Mouse (Mus musculus): ENCODE results near the gene Il1f6. TPM values are rescaled to one million over a fixed set of nuclear protein-coding genes. Genes with fewer than 3 reads are reported as not detected.
A peak's percentile ranks its signal among the peaks of the same experiment; 100 is the strongest.
"Not testable (repeated sequence)": the region's sequence is repeated elsewhere in the genome, so short reads cannot be mapped to it uniquely, and the experiment has no call there.

Il1f6 gene
- polyA plus RNA-seq (2015; fragmentation: Nextera tagmentation; extraction: Ambion mirVana): 0.36 and 0.40 TPM in 2 replicates

GRCm38 (mm10) chr2:24215118-24215517, at the start of gene Il1f6:
TSS of gene Il1f6 (plus strand) at chr2:24215418.
- 0 out of 2 replicates have a peak, but pooled peaks have one; percentile 39 for ATAC-seq (ENCODE audit: low FRiP score, low TSS enrichment)
- WGBS: 56% methylated on average over 2 of the region's 2 CpGs
- H3K9ac ChIP-seq (replicated peaks; ENCODE audit: low read length): no peak within 1 kb of the TSS

GRCm38 (mm10) chr2:24181683-24182331, 33.4 kb upstream of the Il1f6 start:
- not testable (repeated sequence) for H3K9ac ChIP-seq (replicated peaks; ENCODE audit: low read length); H3K4me1 ChIP-seq (ENCODE audit: insufficient read depth, low read length); H3K36me3 ChIP-seq (ENCODE audit: insufficient read depth, low read length); H3K27ac ChIP-seq (ENCODE audit: low read length); H3K4me3 ChIP-seq (ENCODE audit: low read length); H3K27me3 ChIP-seq (ENCODE audit: insufficient read depth, low read length); H3K9me3 ChIP-seq (ENCODE audit: low read length)
- WGBS: 13% methylated on average over 14 of the region's 14 CpGs
- peak; percentile 71; the same call in 1 of the 2 replicates for ATAC-seq (ENCODE audit: low FRiP score, low TSS enrichment)
- H3K4me2 ChIP-seq (replicated peaks; ENCODE audit: low read depth, low read length): peak overlapping the region; percentile 30; the same call in 1 of the 2 replicates

More at GRCm38 (mm10) chr2:24215118-24215517, at the start of gene Il1f6:
- H3K27me3 ChIP-seq (ENCODE audit: insufficient read depth, low read length): no peaks in the 10 kb centered on the region
- no peak within 1 kb of the TSS for H3K27ac ChIP-seq (ENCODE audit: low read length)
- H3K4me3 ChIP-seq (ENCODE audit: low read length): no peak within 1 kb of the TSS
- no peaks in the 10 kb centered on the region for H3K4me1 ChIP-seq (ENCODE audit: insufficient read depth, low read length)
- H3K36me3 ChIP-seq (ENCODE audit: insufficient read depth, low read length): no peaks in the 10 kb centered on the region
- H3K4me2 ChIP-seq (replicated peaks; ENCODE audit: low read depth, low read length): no peak within 1 kb of the TSS
- H3K9me3 ChIP-seq (ENCODE audit: low read length): no peaks in the 10 kb centered on the region

DNA sequence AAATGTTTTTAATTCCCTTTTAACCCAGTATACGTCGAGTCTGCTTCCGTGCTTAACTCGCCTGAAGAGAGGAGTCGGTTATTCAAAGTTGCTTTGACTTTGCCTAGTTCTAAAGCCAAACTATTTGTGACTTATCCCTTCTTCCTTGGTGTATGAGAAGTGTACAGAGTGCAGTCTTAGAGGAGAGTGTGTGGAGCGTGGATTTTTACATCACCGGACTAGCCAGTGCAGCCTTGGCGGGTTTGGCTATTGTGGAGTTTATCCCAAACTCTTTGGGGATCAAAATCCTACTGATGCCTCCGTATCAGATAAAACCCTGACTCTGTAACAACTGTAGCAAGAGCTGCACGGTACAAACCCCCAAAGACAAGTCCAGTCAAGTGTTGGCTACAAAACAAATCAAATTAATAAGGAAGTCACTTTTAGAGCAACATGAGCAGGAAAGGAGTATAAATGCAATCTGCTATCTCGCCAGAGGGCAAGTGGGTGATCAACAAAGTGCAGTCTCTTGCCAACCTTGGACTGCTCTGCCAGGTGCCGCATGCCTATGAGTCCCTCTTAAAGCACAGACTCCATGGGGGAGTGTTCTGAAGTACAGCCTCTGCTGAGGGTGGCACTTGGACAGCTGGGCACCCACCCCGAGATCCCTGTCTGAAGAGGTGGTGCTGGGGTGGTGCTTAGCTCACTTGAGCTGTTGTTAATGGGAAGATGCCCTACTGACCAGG, 32.6 kb upstream of the Il1f6 start:
- H3K36me3 ChIP-seq (ENCODE audit: insufficient read depth, low read length); H3K9ac ChIP-seq (replicated peaks; ENCODE audit: low read length); H3K9me3 ChIP-seq (ENCODE audit: low read length); H3K27me3 ChIP-seq (ENCODE audit: insufficient read depth, low read length); ATAC-seq (ENCODE audit: low FRiP score, low TSS enrichment); H3K27ac ChIP-seq (ENCODE audit: low read length); H3K4me3 ChIP-seq (ENCODE audit: low read length); H3K4me1 ChIP-seq (ENCODE audit: insufficient read depth, low read length): not testable (repeated sequence)
- 58% methylated on average over 13 of the region's 13 CpGs for WGBS
- peak overlapping the region; percentile 30; the same call in 1 of the 2 replicates for H3K4me2 ChIP-seq (replicated peaks; ENCODE audit: low read depth, low read length)

DNA sequence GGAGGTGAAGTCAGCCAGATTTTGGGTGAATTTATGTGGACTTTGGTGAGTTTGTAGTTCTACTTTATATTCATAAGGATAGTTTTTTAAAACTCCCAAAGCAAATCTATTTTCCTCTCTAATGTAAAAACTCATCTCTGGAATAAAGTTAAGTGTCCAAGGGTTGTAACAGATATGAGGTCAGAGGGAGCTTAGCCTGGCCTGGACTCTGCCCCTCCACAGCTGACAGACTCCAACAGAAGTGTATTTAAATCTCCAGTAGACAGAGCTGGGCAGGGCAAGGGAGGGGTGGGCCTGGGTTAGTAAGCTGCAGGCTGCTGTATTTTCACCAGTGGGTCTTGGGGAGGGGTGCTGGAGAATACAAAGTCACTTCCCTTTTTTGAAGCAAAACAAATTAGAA, 31.1 kb upstream of the Il1f6 start:
- not testable (repeated sequence) for H3K36me3 ChIP-seq (ENCODE audit: insufficient read depth, low read length); H3K9ac ChIP-seq (replicated peaks; ENCODE audit: low read length); H3K4me1 ChIP-seq (ENCODE audit: insufficient read depth, low read length); H3K4me3 ChIP-seq (ENCODE audit: low read length); H3K27me3 ChIP-seq (ENCODE audit: insufficient read depth, low read length); H3K9me3 ChIP-seq (ENCODE audit: low read length); H3K4me2 ChIP-seq (replicated peaks; ENCODE audit: low read depth, low read length); H3K27ac ChIP-seq (ENCODE audit: low read length); ATAC-seq (ENCODE audit: low FRiP score, low TSS enrichment)

DNA sequence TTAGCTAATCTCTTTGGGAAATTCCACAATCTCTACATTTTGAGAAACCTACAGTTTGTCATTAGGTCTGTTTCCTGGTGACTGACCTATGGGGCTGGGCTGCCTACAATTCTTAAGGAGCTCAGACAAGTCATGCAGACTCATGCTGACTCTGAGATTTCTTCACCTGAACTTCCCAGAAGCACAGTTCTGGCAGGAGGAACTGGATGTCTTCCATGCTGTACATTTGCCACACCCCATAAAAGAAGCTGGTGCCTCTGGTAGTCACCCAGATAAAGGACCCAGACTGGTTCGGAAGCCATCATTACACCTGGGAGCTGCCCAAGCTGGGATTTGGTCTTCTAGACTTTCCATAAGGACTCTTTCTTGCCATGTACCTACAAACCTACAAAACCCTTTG, 29.0 kb upstream of the Il1f6 start, which contains the start of gene Il1f9:
Gene Il1f9 (plus strand): TSS at position 301 of the 400 bp plus-strand sequence.
- ATAC-seq (ENCODE audit: low FRiP score, low TSS enrichment): no peak

DNA sequence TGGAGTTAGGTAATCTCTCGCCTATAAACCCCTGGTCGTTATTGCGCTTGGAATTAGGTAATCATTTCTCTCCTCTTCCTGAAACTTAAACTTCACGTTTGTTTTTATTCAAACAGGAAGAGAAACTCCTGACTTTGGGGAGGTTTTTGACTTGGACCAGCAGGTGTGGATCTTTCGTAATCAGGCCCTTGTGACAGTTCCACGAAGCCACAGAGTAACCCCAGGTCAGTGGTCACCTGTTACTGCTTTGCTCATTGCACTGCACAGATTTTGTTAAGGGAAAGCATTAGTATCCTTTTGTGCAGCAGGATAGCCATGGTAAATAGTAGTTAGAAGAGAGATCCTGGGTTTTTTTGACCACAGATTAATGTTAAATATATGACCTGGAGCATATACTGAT, 27.6 kb upstream of the Il1f6 start:
- 58% methylated on average over 6 of the region's 6 CpGs for WGBS
- ATAC-seq (ENCODE audit: low FRiP score, low TSS enrichment): no peak
- Histone ChIP-seq H3K4me3 (ENCODE audit: low read length) (no peak overlapping the region), H3K9me3 (ENCODE audit: low read length) (no peaks in the 10 kb centered on the region), H3K27me3 (ENCODE audit: insufficient read depth, low read length) (no peaks in the 10 kb centered on the region), H3K4me1 (ENCODE audit: insufficient read depth, low read length) (no peaks in the 10 kb centered on the region), H3K4me2 (replicated peaks; ENCODE audit: low read depth, low read length) (no peak overlapping the region), H3K9ac (replicated peaks; ENCODE audit: low read length) (no peak overlapping the region), H3K27ac (ENCODE audit: low read length) (no peak overlapping the region), H3K36me3 (ENCODE audit: insufficient read depth, low read length) (no peaks in the 10 kb centered on the region)

More for the DNA sequence above, 29.0 kb upstream of the Il1f6 start, which contains the start of gene Il1f9:
- H3K4me3 ChIP-seq (ENCODE audit: low read length): no peak within 1 kb of the TSS
- H3K9me3 ChIP-seq (ENCODE audit: low read length): no peaks in the 10 kb centered on the region
- H3K36me3 ChIP-seq (ENCODE audit: insufficient read depth, low read length): no peaks in the 10 kb centered on the region
- WGBS: 90% methylated on average over 1 of the region's 1 CpGs
- no peaks in the 10 kb centered on the region for H3K27me3 ChIP-seq (ENCODE audit: insufficient read depth, low read length)
- H3K4me2 ChIP-seq (replicated peaks; ENCODE audit: low read depth, low read length): no peak within 1 kb of the TSS
- H3K9ac ChIP-seq (replicated peaks; ENCODE audit: low read length): no peak within 1 kb of the TSS
- H3K4me1 ChIP-seq (ENCODE audit: insufficient read depth, low read length): no peaks in the 10 kb centered on the region
- no peak within 1 kb of the TSS for H3K27ac ChIP-seq (ENCODE audit: low read length)

- 74% methylated on average over 1 of the region's 1 CpGs for WGBS
These were observed 27.0 kb upstream of the Il1f6 start for GRCm38 (mm10) chr2:24188189-24188588.

GRCm38 (mm10) chr2:24227191-24227590, 12.0 kb downstream of the Il1f6 start:
- no peak overlapping the region for H3K27ac ChIP-seq (ENCODE audit: low read length)
- no peaks in the 10 kb centered on the region for H3K9me3 ChIP-seq (ENCODE audit: low read length)
- H3K27me3 ChIP-seq (ENCODE audit: insufficient read depth, low read length): no peaks in the 10 kb centered on the region
- no peak overlapping the region for H3K4me3 ChIP-seq (ENCODE audit: low read length)
- ATAC-seq (ENCODE audit: low FRiP score, low TSS enrichment): no peak
- 91% methylated on average over 2 of the region's 2 CpGs for WGBS
- no peaks in the 10 kb centered on the region for H3K4me1 ChIP-seq (ENCODE audit: insufficient read depth, low read length)
- H3K36me3 ChIP-seq (ENCODE audit: insufficient read depth, low read length): no peaks in the 10 kb centered on the region
- H3K4me2 ChIP-seq (replicated peaks; ENCODE audit: low read depth, low read length): no peak overlapping the region
- H3K9ac ChIP-seq (replicated peaks; ENCODE audit: low read length): no peak overlapping the region

More at GRCm38 (mm10) chr2:24188189-24188588, 27.0 kb upstream of the Il1f6 start:
- no peaks in the 10 kb centered on the region for H3K36me3 ChIP-seq (ENCODE audit: insufficient read depth, low read length)
- H3K4me3 ChIP-seq (ENCODE audit: low read length): no peak overlapping the region
- H3K4me2 ChIP-seq (replicated peaks; ENCODE audit: low read depth, low read length): no peak overlapping the region
- no peak overlapping the region for H3K27ac ChIP-seq (ENCODE audit: low read length)
- ATAC-seq (ENCODE audit: low FRiP score, low TSS enrichment): no peak
- no peaks in the 10 kb centered on the region for H3K27me3 ChIP-seq (ENCODE audit: insufficient read depth, low read length)
- no peaks in the 10 kb centered on the region for H3K9me3 ChIP-seq (ENCODE audit: low read length)
- no peaks in the 10 kb centered on the region for H3K4me1 ChIP-seq (ENCODE audit: insufficient read depth, low read length)
- no peak overlapping the region for H3K9ac ChIP-seq (replicated peaks; ENCODE audit: low read length)

- H3K4me2 ChIP-seq (replicated peaks; ENCODE audit: low read depth, low read length): no peak overlapping the region
- no peak overlapping the region for H3K9ac ChIP-seq (replicated peaks; ENCODE audit: low read length)
- H3K4me1 ChIP-seq (ENCODE audit: insufficient read depth, low read length): no peaks in the 10 kb centered on the region
- H3K4me3 ChIP-seq (ENCODE audit: low read length): no peak overlapping the region
- no peaks in the 10 kb centered on the region for H3K9me3 ChIP-seq (ENCODE audit: low read length)
- no peak for ATAC-seq (ENCODE audit: low FRiP score, low TSS enrichment)
- no peaks in the 10 kb centered on the region for H3K36me3 ChIP-seq (ENCODE audit: insufficient read depth, low read length)
- no peaks in the 10 kb centered on the region for H3K27me3 ChIP-seq (ENCODE audit: insufficient read depth, low read length)
- H3K27ac ChIP-seq (ENCODE audit: low read length): no peak overlapping the region
- 85% methylated on average over 1 of the region's 1 CpGs for WGBS
These were observed 52.3 kb downstream of the Il1f6 start for GRCm38 (mm10) chr2:24267503-24267902.

- H3K4me2 ChIP-seq (replicated peaks; ENCODE audit: low read depth, low read length): no peak overlapping the region
- no peaks in the 10 kb centered on the region for H3K36me3 ChIP-seq (ENCODE audit: insufficient read depth, low read length)
- no peak overlapping the region for H3K27ac ChIP-seq (ENCODE audit: low read length)
- H3K9ac ChIP-seq (replicated peaks; ENCODE audit: low read length): no peak overlapping the region
- ATAC-seq (ENCODE audit: low FRiP score, low TSS enrichment): no peak
- H3K9me3 ChIP-seq (ENCODE audit: low read length): no peaks in the 10 kb centered on the region
- H3K4me3 ChIP-seq (ENCODE audit: low read length): no peak overlapping the region
- no peaks in the 10 kb centered on the region for H3K4me1 ChIP-seq (ENCODE audit: insufficient read depth, low read length)
- no peaks in the 10 kb centered on the region for H3K27me3 ChIP-seq (ENCODE audit: insufficient read depth, low read length)
- 75% methylated on average over 2 of the region's 2 CpGs for WGBS
These were observed 58.4 kb downstream of the Il1f6 start for GRCm38 (mm10) chr2:24273619-24274018.

Data from kidney, embryonic 16.5 days (tissue).